Mouse (Mus musculus) embryonic facial prominence, embryonic 15.5 days (tissue): ENCODE data around the gene Rfx8. TPM values are rescaled to one million over a fixed set of nuclear protein-coding genes. Genes with fewer than 3 reads are reported as not detected.

Source experiments
- ATAC-seq: fragments of 200-750 bp; cut with Nextera tagmentation; 2 replicates; pipeline ENCODE4 v1.8.0; 2017; ENCODE audit warnings: low read depth, moderate TSS enrichment; ENCODE audit not compliant: insufficient number of reproducible peaks, low FRiP score, low TSS enrichment
- H3K27ac ChIP-seq: fragments of 300-500 bp; sonication (generic); replicated peaks from 2 replicates; pipeline ENCODE4 v1.5.1; 2015; ENCODE audit warnings: mild to moderate bottlenecking, inconsistent platforms
- H3K27me3 ChIP-seq: fragments of 300-500 bp; sonication (generic); 2 replicates; pipeline ENCODE4 v1.6.1; 2015; ENCODE audit warnings: inconsistent platforms
- H3K36me3 ChIP-seq: fragments of 300-500 bp; sonication (generic); 2 replicates; pipeline ENCODE4 v1.6.1; 2015; ENCODE audit warnings: mild to moderate bottlenecking, inconsistent platforms
- H3K4me1 ChIP-seq: fragments of 300-500 bp; sonication (generic); 2 replicates; pipeline ENCODE4 v1.6.1; 2015; ENCODE audit warnings: inconsistent platforms
- H3K4me2 ChIP-seq: fragments of 300-500 bp; sonication (generic); replicated peaks from 2 replicates; pipeline ENCODE4 v1.6.1; 2015; ENCODE audit warnings: mild to moderate bottlenecking, inconsistent platforms
- H3K4me3 ChIP-seq: fragments of 300-500 bp; sonication (generic); replicated peaks from 2 replicates; pipeline ENCODE4 v1.5.1; 2015; ENCODE audit warnings: mild to moderate bottlenecking, inconsistent platforms
- H3K9ac ChIP-seq: fragments of 300-500 bp; sonication (generic); 2 replicates; pipeline ENCODE4 v1.6.1; 2015; ENCODE audit warnings: inconsistent platforms
- H3K9me3 ChIP-seq: fragments of 300-500 bp; sonication (generic); replicated peaks from 2 replicates; pipeline ENCODE4 v1.6.1; 2016; ENCODE audit warnings: inconsistent platforms
- WGBS: fragments of 180-500 bp; shearing (Covaris S2); methylation state at CpG from one replicate; pipeline ENCODE4 v1.1.7; 2015; 5-methylcytosine and 5-hydroxymethylcytosine counted together
- polyA plus RNA-seq: library from polyadenylated mRNA; unstranded; fragments of >200 nt; fragmentation: Nextera tagmentation; extraction: Ambion mirVana; gene quantifications from 2 replicates; pipeline ENCODE4 v1.2.1, GENCODE M21; 2015

Rfx8 gene
- polyA plus RNA-seq, 1 experiment from 2014 or later = 3.7 TPM

DNA sequence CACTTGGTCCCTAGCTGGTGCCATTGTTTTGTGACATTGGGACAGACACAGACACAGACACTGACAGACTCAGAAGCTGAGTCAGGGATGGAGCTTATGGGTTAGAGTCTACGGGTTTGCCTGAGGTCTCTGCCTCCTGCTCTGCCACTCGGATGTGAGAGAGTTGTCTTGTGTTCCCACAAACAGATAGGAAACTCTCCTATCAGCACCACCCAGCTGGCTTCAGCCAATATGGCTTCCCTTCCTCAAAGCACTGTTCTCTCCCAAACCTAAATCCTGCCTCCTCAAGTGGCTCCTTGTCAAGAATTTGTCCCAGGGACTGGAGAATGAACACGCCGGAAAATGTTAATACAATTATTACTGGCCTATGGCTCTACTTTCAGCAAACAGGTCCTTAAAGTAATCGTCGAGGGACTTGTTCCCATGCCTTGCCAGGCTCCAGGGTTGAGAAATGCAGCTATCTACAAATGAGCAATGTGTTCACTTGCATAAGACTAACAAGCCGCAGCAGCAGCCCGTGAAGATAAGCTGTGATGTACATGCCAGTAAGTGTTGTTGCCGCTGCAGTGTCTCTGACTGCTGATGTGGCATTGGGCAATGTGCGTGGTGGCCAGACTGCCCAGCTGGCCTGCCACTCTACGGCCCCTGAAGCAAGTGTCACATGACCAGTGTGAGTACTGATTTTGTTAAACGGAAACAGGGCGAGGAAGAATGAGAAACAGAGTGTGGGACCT, 33.6 kb upstream of the Rfx8 start:
- Histone ChIP-seq H3K9ac (no peak overlapping the region), H3K27me3 (no peaks in the 10 kb centered on the region), H3K4me3 (no peak overlapping the region), H3K4me2 (no peak overlapping the region), H3K27ac (no peak overlapping the region), H3K9me3 (no peaks in the 10 kb centered on the region), H3K4me1 (peaks cover 35% of the 10 kb centered on the region), H3K36me3 (no peaks in the 10 kb centered on the region)
- ATAC-seq = no peak
- 62% methylated on average over 13 of the region's 13 CpGs for WGBS

DNA sequence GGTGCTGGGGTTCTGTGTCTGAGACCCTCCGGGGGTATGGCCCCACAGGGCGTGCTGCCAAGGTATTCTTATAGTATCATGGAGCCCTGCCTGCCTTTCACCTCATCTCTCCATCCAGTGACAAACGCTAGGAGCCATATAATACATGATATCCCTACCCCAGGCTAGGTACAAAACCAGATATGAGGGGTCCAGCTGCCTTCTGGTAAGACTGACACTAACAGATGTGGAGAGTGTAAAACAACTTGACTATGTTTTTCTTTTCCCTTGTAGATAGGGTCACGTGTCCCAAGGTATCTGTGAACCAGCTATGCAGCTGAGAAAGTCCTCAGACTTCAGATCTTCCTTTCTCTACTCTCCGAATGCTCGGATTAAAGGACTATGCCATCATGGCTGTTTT, 30.7 kb upstream of the Rfx8 start:
- H3K36me3 ChIP-seq = no peaks in the 10 kb centered on the region
- H3K4me3 ChIP-seq = no peak overlapping the region
- H3K27me3 ChIP-seq = no peaks in the 10 kb centered on the region
- H3K4me2 ChIP-seq = no peak overlapping the region
- H3K9me3 ChIP-seq = no peaks in the 10 kb centered on the region
- peaks cover 16% of the 10 kb centered on the region for H3K4me1 ChIP-seq
- ATAC-seq = 0 out of 2 replicates have a peak, but pooled peaks have one; percentile 20
- no peak overlapping the region for H3K9ac ChIP-seq
- WGBS = 80% methylated on average over 6 of the region's 6 CpGs
- no peak overlapping the region for H3K27ac ChIP-seq

DNA sequence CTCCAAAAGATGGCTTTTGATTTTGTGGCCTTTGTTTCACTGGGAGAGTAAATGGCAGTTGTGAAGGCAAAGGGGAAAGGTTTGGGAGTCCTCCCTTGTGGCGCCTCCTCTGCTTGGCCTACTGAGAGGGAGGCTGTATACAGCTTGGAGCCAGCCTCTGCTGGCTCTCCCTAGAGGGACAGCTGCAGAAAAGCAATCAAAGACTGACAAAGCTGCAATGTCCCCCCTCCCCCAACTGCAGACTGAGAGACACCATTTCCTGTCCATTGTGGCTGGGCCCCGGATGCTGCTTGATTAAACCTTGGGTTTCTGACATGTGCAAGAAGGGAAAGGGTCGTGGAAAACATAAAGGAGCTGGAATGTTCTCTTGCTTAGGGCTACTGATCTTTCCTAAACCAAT, 28.9 kb upstream of the Rfx8 start:
- peaks cover 16% of the 10 kb centered on the region for H3K4me1 ChIP-seq
- 14% methylated on average over 3 of the region's 3 CpGs for WGBS
- ATAC-seq = no peak
- H3K27me3 ChIP-seq = no peaks in the 10 kb centered on the region
- H3K36me3 ChIP-seq = no peaks in the 10 kb centered on the region
- H3K4me2 ChIP-seq = no peak overlapping the region
- no peaks in the 10 kb centered on the region for H3K9me3 ChIP-seq
- no peak overlapping the region for H3K9ac ChIP-seq
- H3K27ac ChIP-seq = 0 out of 2 replicates have a peak overlapping the region, but pooled peaks have one; percentile 51
- H3K4me3 ChIP-seq = no peak overlapping the region

DNA sequence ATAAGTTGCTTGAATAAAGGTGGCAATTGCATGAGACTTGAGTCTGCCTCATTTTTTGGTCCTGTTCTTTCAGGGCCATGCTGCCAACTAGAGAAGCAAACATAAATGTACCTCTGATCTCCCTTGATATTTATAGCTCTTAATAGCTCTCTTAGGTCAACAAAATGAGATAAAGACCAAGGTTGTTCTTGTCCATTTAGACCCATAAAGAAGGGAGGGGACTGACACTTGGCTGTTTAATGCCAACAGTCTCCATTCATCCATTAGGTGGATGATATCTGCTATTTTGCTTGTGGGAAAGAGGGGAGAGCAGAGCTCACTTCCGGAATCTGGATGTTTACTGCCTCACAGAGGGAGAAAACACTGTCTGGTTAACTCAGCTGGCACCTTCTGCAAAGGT, 28.4 kb upstream of the Rfx8 start:
- 54% methylated on average over 1 of the region's 1 CpGs for WGBS
- H3K4me1 ChIP-seq = peaks cover 16% of the 10 kb centered on the region
- no peak overlapping the region for H3K4me3 ChIP-seq
- H3K4me2 ChIP-seq = no peak overlapping the region
- no peak overlapping the region for H3K27ac ChIP-seq
- H3K36me3 ChIP-seq = no peaks in the 10 kb centered on the region
- no peak overlapping the region for H3K9ac ChIP-seq
- H3K27me3 ChIP-seq = no peaks in the 10 kb centered on the region
- ATAC-seq = no peak
- H3K9me3 ChIP-seq = no peaks in the 10 kb centered on the region

DNA sequence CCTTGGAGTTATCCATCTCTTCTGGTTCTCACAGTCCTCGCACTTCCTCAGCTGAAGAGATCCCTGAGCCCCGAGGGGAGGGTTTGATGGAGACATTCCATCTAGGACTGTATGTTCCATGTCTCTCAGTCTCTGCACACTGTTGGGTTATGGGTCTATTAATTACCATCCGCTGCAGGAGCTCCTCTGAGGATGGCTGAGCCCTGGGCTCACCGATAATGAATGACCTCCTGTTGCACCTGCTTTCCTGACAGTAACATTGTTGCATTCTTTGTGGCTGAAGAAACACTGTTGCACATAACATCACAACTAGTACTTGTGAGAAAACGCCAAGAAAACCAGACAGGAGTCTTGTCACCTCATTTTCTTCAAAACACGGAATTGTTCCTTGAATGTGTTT, 27.9 kb upstream of the Rfx8 start:
- Histone ChIP-seq H3K27ac (no peak overlapping the region), H3K4me1 (peaks cover 16% of the 10 kb centered on the region), H3K9me3 (no peaks in the 10 kb centered on the region), H3K4me2 (no peak overlapping the region), H3K27me3 (no peaks in the 10 kb centered on the region), H3K4me3 (no peak overlapping the region), H3K9ac (no peak overlapping the region), H3K36me3 (no peaks in the 10 kb centered on the region)
- ATAC-seq = no peak
- 84% methylated on average over 6 of the region's 6 CpGs for WGBS

DNA sequence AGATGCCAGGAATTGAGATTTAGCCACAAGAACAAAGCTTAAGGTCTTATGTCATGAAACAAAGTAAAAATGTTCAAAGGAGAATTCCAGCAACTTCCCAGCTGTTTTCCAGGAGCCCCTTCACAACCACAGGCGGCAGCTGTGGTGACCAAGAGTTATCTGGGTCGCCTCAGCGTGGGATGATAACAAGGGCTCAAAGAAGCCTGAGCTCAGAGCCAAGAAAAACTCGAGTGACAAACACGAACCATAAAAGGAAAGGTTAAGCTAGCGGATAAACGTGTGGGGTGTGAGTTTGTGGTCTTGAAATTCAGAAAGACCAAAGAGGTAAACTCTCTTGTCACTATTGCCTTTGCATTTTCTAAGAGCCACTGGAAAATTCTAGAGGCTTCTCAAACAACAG, 25.7 kb upstream of the Rfx8 start:
- ATAC-seq = no peak
- no peak overlapping the region for H3K9ac ChIP-seq
- WGBS = 43% methylated on average over 7 of the region's 7 CpGs
- no peaks in the 10 kb centered on the region for H3K27me3 ChIP-seq
- no peak overlapping the region for H3K4me3 ChIP-seq
- H3K4me1 ChIP-seq = peaks cover 17% of the 10 kb centered on the region
- H3K36me3 ChIP-seq = no peaks in the 10 kb centered on the region
- H3K27ac ChIP-seq = 0 out of 2 replicates have a peak overlapping the region, but pooled peaks have one; percentile 55
- no peaks in the 10 kb centered on the region for H3K9me3 ChIP-seq
- no peak overlapping the region for H3K4me2 ChIP-seq

DNA sequence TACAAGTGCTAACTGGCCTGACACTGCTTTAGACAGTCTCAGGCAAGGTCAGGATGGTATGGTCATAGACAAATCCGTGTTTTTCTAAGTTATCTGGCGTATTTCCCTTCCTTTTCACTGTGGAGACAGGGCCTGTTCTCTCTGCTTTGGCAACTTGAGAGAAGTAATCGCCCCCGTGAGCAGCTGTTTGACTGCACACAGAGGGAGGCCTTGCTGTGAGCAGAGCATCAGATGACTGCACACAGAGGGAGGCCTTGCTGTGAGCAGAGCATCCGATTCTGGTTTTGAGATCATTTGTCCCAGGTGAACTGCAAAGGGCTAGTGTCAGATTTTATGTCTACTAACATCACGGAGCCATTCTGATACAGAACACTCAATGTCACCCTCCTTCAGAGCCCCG, 20.2 kb upstream of the Rfx8 start:
- Histone ChIP-seq H3K9me3 (no peaks in the 10 kb centered on the region), H3K27me3 (no peaks in the 10 kb centered on the region), H3K4me1 (peaks cover 13% of the 10 kb centered on the region; the same call in 1 of the 2 replicates), H3K9ac (no peak overlapping the region), H3K27ac (no peak overlapping the region), H3K36me3 (no peaks in the 10 kb centered on the region), H3K4me2 (no peak overlapping the region), H3K4me3 (no peak overlapping the region)
- ATAC-seq = no peak
- 36% methylated on average over 7 of the region's 7 CpGs for WGBS

DNA sequence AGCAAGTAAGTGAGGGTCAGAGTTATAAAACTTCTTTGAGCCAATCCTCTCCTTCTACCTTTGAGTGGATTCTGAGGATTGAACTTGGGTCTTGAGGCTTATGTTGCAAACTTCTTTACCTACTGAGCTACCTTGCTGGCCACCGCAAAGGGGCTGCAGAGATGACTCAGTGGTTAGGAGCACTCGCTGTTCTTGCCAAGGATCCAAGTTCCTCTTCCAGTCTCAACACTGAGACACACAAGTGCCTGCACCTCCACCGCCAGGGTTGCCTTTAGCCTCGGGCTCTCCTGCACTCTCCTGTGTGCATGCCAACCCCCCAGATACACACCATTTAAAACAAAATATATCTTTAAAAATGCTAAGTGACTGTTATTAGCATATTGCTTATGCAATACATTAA, 19.2 kb upstream of the Rfx8 start:
- H3K27ac ChIP-seq = no peak overlapping the region
- peaks cover 15% of the 10 kb centered on the region; the same call in 1 of the 2 replicates for H3K4me1 ChIP-seq
- no peaks in the 10 kb centered on the region for H3K27me3 ChIP-seq
- no peaks in the 10 kb centered on the region for H3K9me3 ChIP-seq
- H3K36me3 ChIP-seq = no peaks in the 10 kb centered on the region
- H3K9ac ChIP-seq = no peak overlapping the region
- H3K4me2 ChIP-seq = no peak overlapping the region
- H3K4me3 ChIP-seq = no peak overlapping the region
- no peak for ATAC-seq
- 64% methylated on average over 4 of the region's 4 CpGs for WGBS

DNA sequence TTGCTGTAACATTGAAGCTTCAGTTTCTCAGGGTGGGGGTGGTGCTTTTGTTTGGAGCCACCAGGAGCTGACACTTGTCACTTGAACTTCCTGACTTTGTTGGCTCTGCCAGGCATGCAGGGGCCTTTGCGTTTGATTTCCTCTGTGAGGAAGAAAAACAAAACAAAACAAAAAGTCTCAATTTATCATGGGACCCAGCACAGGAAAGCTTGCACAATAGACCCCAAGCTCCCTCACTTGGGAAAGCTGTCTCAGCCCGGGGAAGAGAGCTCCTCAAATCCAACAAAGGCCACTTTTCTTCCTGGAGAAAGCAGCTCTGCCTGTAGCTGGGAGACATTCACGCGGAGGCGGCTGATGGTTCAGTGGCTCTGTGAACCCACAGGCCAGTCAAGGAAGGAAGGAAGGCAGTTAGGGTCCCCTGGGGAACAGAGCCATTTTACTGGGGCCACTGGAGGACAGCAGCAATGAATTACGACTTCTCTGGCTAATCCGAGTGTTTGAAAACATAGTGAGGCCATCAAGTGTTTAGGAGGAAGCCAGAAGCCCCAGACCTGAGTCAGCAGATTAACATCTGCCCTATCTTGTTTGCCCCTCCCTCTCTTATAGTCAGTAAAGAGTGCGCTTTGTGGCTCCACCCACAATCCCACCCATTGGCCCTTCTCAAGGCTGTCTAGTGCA, 15.3 kb upstream of the Rfx8 start:
- Histone ChIP-seq H3K9ac (no peak overlapping the region), H3K4me3 (no peak overlapping the region), H3K9me3 (no peaks in the 10 kb centered on the region), H3K27ac (peak overlapping the region; percentile 34; the same call in 1 of the 2 replicates), H3K4me2 (no peak overlapping the region), H3K4me1 (peaks cover 20% of the 10 kb centered on the region), H3K36me3 (no peaks in the 10 kb centered on the region), H3K27me3 (no peaks in the 10 kb centered on the region)
- WGBS = 28% methylated on average over 8 of the region's 8 CpGs
- no peak for ATAC-seq

DNA sequence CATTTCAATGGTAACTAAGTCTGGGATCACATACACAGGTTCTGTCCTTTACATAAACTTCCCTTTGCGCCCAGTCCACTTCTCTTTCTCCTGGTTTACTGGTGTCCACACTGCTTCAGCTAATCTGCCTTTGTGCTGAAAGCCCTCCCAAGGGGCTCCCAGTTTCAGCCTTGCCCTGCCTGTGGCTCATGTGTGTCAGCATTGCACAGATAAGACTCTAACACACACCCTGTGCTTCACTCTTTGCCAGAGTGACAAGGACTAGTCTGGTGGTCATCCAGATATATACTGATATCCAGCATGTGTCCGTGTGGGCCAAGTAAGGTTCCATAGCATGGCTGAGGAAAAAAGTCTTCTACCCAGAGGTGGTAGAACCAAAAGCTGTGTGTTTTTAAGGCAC, 14.7 kb upstream of the Rfx8 start:
- H3K27ac ChIP-seq = 0 out of 2 replicates have a peak overlapping the region, but pooled peaks have one; percentile 34
- H3K27me3 ChIP-seq = no peaks in the 10 kb centered on the region
- no peaks in the 10 kb centered on the region for H3K36me3 ChIP-seq
- peaks cover 16% of the 10 kb centered on the region for H3K4me1 ChIP-seq
- H3K9me3 ChIP-seq = no peaks in the 10 kb centered on the region
- no peak overlapping the region for H3K4me3 ChIP-seq
- ATAC-seq = no peak
- H3K4me2 ChIP-seq = no peak overlapping the region
- no peak overlapping the region for H3K9ac ChIP-seq
- WGBS = 74% methylated on average over 2 of the region's 2 CpGs

DNA sequence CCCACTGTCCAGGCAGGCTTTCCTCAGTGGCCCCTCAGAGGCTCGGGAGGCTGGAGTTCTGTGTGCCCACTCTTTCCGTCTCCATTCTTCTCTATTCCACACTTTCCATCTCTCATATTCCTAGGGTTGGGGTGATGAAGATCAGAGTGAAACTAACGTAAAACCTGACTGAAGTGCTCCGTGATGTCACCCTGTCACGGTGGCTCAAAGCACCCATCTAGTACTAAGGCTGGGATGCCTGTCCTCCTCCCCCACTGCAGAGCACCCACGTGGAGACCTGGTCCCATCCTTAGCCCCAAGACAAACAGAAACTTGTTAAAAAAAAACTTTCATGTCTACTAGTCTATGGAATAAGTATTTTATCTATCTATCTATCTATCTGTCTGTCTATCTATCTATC, 14.1 kb upstream of the Rfx8 start:
- H3K27me3 ChIP-seq = no peaks in the 10 kb centered on the region
- no peaks in the 10 kb centered on the region for H3K9me3 ChIP-seq
- H3K4me2 ChIP-seq = no peak overlapping the region
- 87% methylated on average over 6 of the region's 6 CpGs for WGBS
- H3K4me1 ChIP-seq = peaks cover 16% of the 10 kb centered on the region
- H3K36me3 ChIP-seq = no peaks in the 10 kb centered on the region
- H3K27ac ChIP-seq = peak overlapping the region; percentile 34; the same call in 1 of the 2 replicates
- H3K4me3 ChIP-seq = no peak overlapping the region
- H3K9ac ChIP-seq = no peak overlapping the region
- no peak for ATAC-seq
